In the genomic region with DNA sequence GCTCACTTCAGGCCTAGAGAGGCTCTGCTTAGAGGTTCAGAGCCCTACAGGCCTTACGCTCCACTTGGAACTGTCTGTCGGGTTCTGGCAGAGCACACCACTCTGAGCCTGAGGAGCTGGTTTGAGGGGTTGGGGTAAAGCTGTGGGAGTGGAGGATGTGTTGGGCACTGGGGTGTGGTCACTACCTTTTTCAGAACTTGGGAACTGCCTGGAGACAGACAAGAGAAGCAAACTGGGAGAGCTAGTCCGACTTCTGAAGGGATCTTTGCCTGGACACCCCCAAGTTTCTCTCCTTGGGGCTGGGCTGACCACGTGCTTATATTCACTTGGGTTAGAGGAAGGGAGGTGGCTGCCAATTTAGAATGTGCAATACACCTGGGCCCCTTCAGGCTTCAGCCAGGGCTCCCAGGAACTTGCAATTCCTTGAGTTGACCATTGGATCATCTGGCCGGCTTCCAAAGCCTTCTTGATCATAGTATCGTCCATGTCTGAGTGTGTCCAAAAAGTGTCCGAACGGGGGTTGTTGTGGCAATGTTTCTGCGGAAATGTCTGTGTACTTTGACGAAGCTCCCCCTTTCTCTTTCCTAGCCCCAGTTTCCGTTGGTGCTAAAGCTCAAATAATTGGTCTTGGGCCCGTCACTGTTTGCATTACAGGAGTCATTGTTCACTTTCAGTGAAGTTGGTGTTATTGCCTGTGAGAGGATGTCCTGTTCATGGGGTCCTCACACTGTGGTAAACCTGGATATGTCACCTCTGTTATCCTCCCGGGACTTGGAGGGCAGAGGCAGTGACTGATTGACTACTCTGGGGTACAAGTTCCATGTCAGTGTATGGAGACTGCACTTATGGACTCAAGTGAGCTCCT, we compare ENCODE assay signal across 8 mouse cellular contexts. TPM values are rescaled to one million over a fixed set of nuclear protein-coding genes. Genes with fewer than 3 reads are reported as not detected.
DNase-seq lines count a peak whose midpoint lies in the region; ATAC-seq and TF ChIP-seq lines count a peak whose summit lies in the region.

No protein-coding gene starts in this region.

- DNase-seq in midbrain, embryonic 10.5 days (ENCODE audit: low spot score) = no peak
- peak; percentile 39 to 46 for DNase-seq in gastrocnemius, postnatal 36 days
- DNase-seq in kidney, adult 2 months = peak; percentile 79
- DNase-seq in lung, postnatal 25 days (ENCODE audit: low spot score) = peak; percentile 36
- no peak for DNase-seq in spleen, postnatal 36 days (ENCODE audit: low spot score in 2 of 2)
- DNase-seq in forebrain, postnatal 0 days = no peak

- intact Hi-C loops in gastrocnemius, postnatal 36 days (cut with DNase I) = loop anchor here (5.0 kb wide), 1 partner anchor 90 kb away; no protein-coding TSS in a partner anchor

- no peak overlapping the region for H3K9ac ChIP-seq in midbrain, embryonic 15.5 days
- H3K9ac ChIP-seq in forebrain, postnatal 0 days = no peak overlapping the region

- no peak overlapping the region for H3K4me2 ChIP-seq in midbrain, embryonic 15.5 days
- H3K4me2 ChIP-seq in forebrain, postnatal 0 days (ENCODE audit: low read depth) = no peak overlapping the region

- ATAC-seq in midbrain, embryonic 15.5 days (replicated peaks) = no peak
- ATAC-seq in erythroblast, adult 5-6 weeks (replicated peaks; ENCODE audit: low FRiP score, poor library complexity, severe bottlenecking) = no peak
- no peak for ATAC-seq in forebrain, postnatal 0 days

- peak overlapping the region; percentile 9; the same call in 1 of the 2 replicates for H3K4me3 ChIP-seq in midbrain, embryonic 10.5 days
- no peak overlapping the region for H3K4me3 ChIP-seq in midbrain, embryonic 15.5 days
- H3K4me3 ChIP-seq in kidney, adult 2 months (ENCODE audit: insufficient read depth, low read depth, low read length) = peak overlapping the region; percentile 4
- no peak overlapping the region for H3K4me3 ChIP-seq in forebrain, postnatal 0 days (ENCODE audit: low read depth, low read length)

- TF ChIP-seq POLR2A in kidney, adult 2 months (IDR thresholded peaks at IDR 0.05; ENCODE audit: low read depth, low read length) = no peak

- TF ChIP-seq CTCF in kidney, adult 2 months (conservative IDR thresholded peaks at IDR 0.05; ENCODE audit: insufficient read depth, insufficient read length, low read depth, low read length) = no peak
- TF ChIP-seq CTCF in forebrain, postnatal 0 days (IDR thresholded peaks at IDR 0.05; ENCODE audit: low read depth) = no peak

- H3K9me3 ChIP-seq in midbrain, embryonic 10.5 days (replicated peaks) = no peaks in the 10 kb centered on the region
- H3K9me3 ChIP-seq in midbrain, embryonic 15.5 days = no peaks in the 10 kb centered on the region
- no peaks in the 10 kb centered on the region for H3K9me3 ChIP-seq in forebrain, postnatal 0 days (ENCODE audit: low read length)

- peaks cover 40% of the 10 kb centered on the region for H3K4me1 ChIP-seq in midbrain, embryonic 10.5 days
- peaks cover 19% of the 10 kb centered on the region for H3K4me1 ChIP-seq in midbrain, embryonic 15.5 days
- peaks cover 17% of the 10 kb centered on the region for H3K4me1 ChIP-seq in kidney, adult 2 months (ENCODE audit: control insufficient read depth, insufficient read depth, low read length)
- peaks cover 13% of the 10 kb centered on the region for H3K4me1 ChIP-seq in forebrain, postnatal 0 days (ENCODE audit: insufficient read depth)

- H3K27me3 ChIP-seq in midbrain, embryonic 10.5 days (ENCODE audit: low read depth, poor library complexity, severe bottlenecking) = peaks cover 56% of the 10 kb centered on the region
- peaks cover 39% of the 10 kb centered on the region for H3K27me3 ChIP-seq in midbrain, embryonic 15.5 days (replicated peaks)
- H3K27me3 ChIP-seq in kidney, adult 2 months (replicated peaks; ENCODE audit: control insufficient read depth, insufficient read depth, low read length) = no peaks in the 10 kb centered on the region
- peaks cover 15% of the 10 kb centered on the region for H3K27me3 ChIP-seq in forebrain, postnatal 0 days (ENCODE audit: insufficient read depth, low read length)

- H3K36me3 ChIP-seq in midbrain, embryonic 10.5 days = no peaks in the 10 kb centered on the region
- H3K36me3 ChIP-seq in midbrain, embryonic 15.5 days (replicated peaks) = no peaks in the 10 kb centered on the region
- no peaks in the 10 kb centered on the region for H3K36me3 ChIP-seq in kidney, adult 2 months (ENCODE audit: control insufficient read depth, insufficient read depth, low read length)
- no peaks in the 10 kb centered on the region for H3K36me3 ChIP-seq in forebrain, postnatal 0 days (ENCODE audit: insufficient read depth)

- H3K27ac ChIP-seq in midbrain, embryonic 10.5 days (replicated peaks) = peak overlapping the region; percentile 46
- no peak overlapping the region for H3K27ac ChIP-seq in midbrain, embryonic 15.5 days
- H3K27ac ChIP-seq in kidney, adult 2 months (ENCODE audit: insufficient read depth, low read depth, low read length) = peak overlapping the region; percentile 79
- no peak overlapping the region for H3K27ac ChIP-seq in forebrain, postnatal 0 days (ENCODE audit: low read depth, low read length)

- WGBS in midbrain, embryonic 10.5 days = 81% methylated on average over 13 of the region's 13 CpGs
- 83% methylated on average over 13 of the region's 13 CpGs for WGBS in midbrain, embryonic 15.5 days
- WGBS in kidney, adult 2 months = 49% methylated on average over 13 of the region's 13 CpGs
- 81% methylated on average over 13 of the region's 13 CpGs for WGBS in forebrain, postnatal 0 days

RNA-seq across cellular contexts. Expression of gene Ahnak, which starts 3.0 kb away (rescaled TPM):
- 6.6 and 8.8 TPM in 2 replicates for polyA plus RNA-seq in midbrain, embryonic 10.5 days (2016; fragmentation: Nextera tagmentation; extraction: Ambion mirVana)
- polyA plus RNA-seq in midbrain, embryonic 15.5 days (2015; fragmentation: Nextera tagmentation; extraction: Ambion mirVana) = 4.9 and 5.9 TPM in 2 replicates
- 100 to 1,000 TPM; 171 to 208 TPM for total RNA-seq in gastrocnemius, postnatal 36 days (2021)
- polyA plus RNA-seq in kidney, adult 2 months (2012; rRNA removed) = 11.9 TPM in 2 replicates
- total RNA-seq in erythroblast, adult 5-6 weeks (2015; ENCODE audit: low replicate concordance) = 19.0 and 20.0 TPM in 2 replicates
- 24.3 and 30.2 TPM in 2 replicates for total RNA-seq in erythroblast, adult 5-6 weeks (2017; ENCODE audit: low replicate concordance)
- 11.4 and 17.9 TPM in 2 replicates for total RNA-seq in forebrain, postnatal 0 days (2014; rRNA removed)
- polyA plus RNA-seq in forebrain, postnatal 0 days (2015; fragmentation: Nextera tagmentation; extraction: Ambion mirVana) = 3.2 and 3.9 TPM in 2 replicates

RNA-seq across cellular contexts. Expression of gene Eef1g, which starts 25.3 kb away (rescaled TPM):
- polyA plus RNA-seq in midbrain, embryonic 10.5 days (2016; fragmentation: Nextera tagmentation; extraction: Ambion mirVana) = 438 and 514 TPM in 2 replicates
- 287 and 295 TPM in 2 replicates for polyA plus RNA-seq in midbrain, embryonic 15.5 days (2015; fragmentation: Nextera tagmentation; extraction: Ambion mirVana)
- 100 to 1,000 TPM; 441 to 447 TPM for total RNA-seq in gastrocnemius, postnatal 36 days (2021)
- polyA plus RNA-seq in kidney, adult 2 months (2012; rRNA removed) = 203 and 236 TPM in 2 replicates
- total RNA-seq in erythroblast, adult 5-6 weeks (2015; ENCODE audit: low replicate concordance) = 181 and 213 TPM in 2 replicates
- total RNA-seq in erythroblast, adult 5-6 weeks (2017; ENCODE audit: low replicate concordance) = 105 and 149 TPM in 2 replicates
- 524 and 615 TPM in 2 replicates for total RNA-seq in forebrain, postnatal 0 days (2014; rRNA removed)
- 250 and 269 TPM in 2 replicates for polyA plus RNA-seq in forebrain, postnatal 0 days (2015; fragmentation: Nextera tagmentation; extraction: Ambion mirVana)

RNA-seq across cellular contexts. Expression of gene Tut1, which starts 38.5 kb away (rescaled TPM):
- 36.5 and 40.2 TPM in 2 replicates for polyA plus RNA-seq in midbrain, embryonic 10.5 days (2016; fragmentation: Nextera tagmentation; extraction: Ambion mirVana)
- 27.5 and 30.5 TPM in 2 replicates for polyA plus RNA-seq in midbrain, embryonic 15.5 days (2015; fragmentation: Nextera tagmentation; extraction: Ambion mirVana)
- 1 to 10 TPM; 6.0 to 7.7 TPM for total RNA-seq in gastrocnemius, postnatal 36 days (2021)
- 14.1 and 14.3 TPM in 2 replicates for polyA plus RNA-seq in kidney, adult 2 months (2012; rRNA removed)
- 1.0 and 2.7 TPM in 2 replicates for total RNA-seq in erythroblast, adult 5-6 weeks (2015; ENCODE audit: low replicate concordance)
- total RNA-seq in erythroblast, adult 5-6 weeks (2017; ENCODE audit: low replicate concordance) = 2.3 and 6.8 TPM in 2 replicates
- 20.8 and 24.5 TPM in 2 replicates for total RNA-seq in forebrain, postnatal 0 days (2014; rRNA removed)
- 14.8 and 17.6 TPM in 2 replicates for polyA plus RNA-seq in forebrain, postnatal 0 days (2015; fragmentation: Nextera tagmentation; extraction: Ambion mirVana)

RNA-seq across cellular contexts. Expression of gene Mta2, which starts 50.4 kb away (rescaled TPM):
- 178 and 191 TPM in 2 replicates for polyA plus RNA-seq in midbrain, embryonic 10.5 days (2016; fragmentation: Nextera tagmentation; extraction: Ambion mirVana)
- 119 and 121 TPM in 2 replicates for polyA plus RNA-seq in midbrain, embryonic 15.5 days (2015; fragmentation: Nextera tagmentation; extraction: Ambion mirVana)
- total RNA-seq in gastrocnemius, postnatal 36 days (2021) = 10 to 100 TPM; 19.4 to 24.1 TPM
- polyA plus RNA-seq in kidney, adult 2 months (2012; rRNA removed) = 16.9 and 19.8 TPM in 2 replicates
- 16.9 and 22.8 TPM in 2 replicates for total RNA-seq in erythroblast, adult 5-6 weeks (2015; ENCODE audit: low replicate concordance)
- total RNA-seq in erythroblast, adult 5-6 weeks (2017; ENCODE audit: low replicate concordance) = 39.5 and 54.4 TPM in 2 replicates
- total RNA-seq in forebrain, postnatal 0 days (2014; rRNA removed) = 71.2 and 86.4 TPM in 2 replicates
- polyA plus RNA-seq in forebrain, postnatal 0 days (2015; fragmentation: Nextera tagmentation; extraction: Ambion mirVana) = 87.8 and 91.3 TPM in 2 replicates

Comparison
In these comparisons a context has a peak if more than half of its experiments do, and no peak if none do; other contexts are left out.
1. H3K27ac ChIP-seq: peak in midbrain, embryonic 10.5 days (single experiment) and kidney, adult 2 months (single experiment); none in midbrain, embryonic 15.5 days (single experiment) and forebrain, postnatal 0 days (single experiment).
2. H3K4me3 ChIP-seq: peak in midbrain, embryonic 10.5 days (single experiment) and kidney, adult 2 months (single experiment); none in midbrain, embryonic 15.5 days (single experiment) and forebrain, postnatal 0 days (single experiment).
3. DNase-seq: peak in gastrocnemius, postnatal 36 days (2 of 2), kidney, adult 2 months (single experiment) and lung, postnatal 25 days (single experiment); none in midbrain, embryonic 10.5 days (single experiment), spleen, postnatal 36 days (0 of 2) and forebrain, postnatal 0 days (single experiment).